Mouse (Mus musculus): Measurements from ENCODE around the gene Parp9. TPM values are rescaled to one million over a fixed set of nuclear protein-coding genes. Genes with fewer than 3 reads are reported as not detected.

Parp9 gene
- polyA plus RNA-seq (2012; fragmentation: generic; extraction: Trizol) = 1 to 10 TPM in 1 of 2 experiments, under 1 TPM in 1; 0.11 to 4.6 TPM

DNA sequence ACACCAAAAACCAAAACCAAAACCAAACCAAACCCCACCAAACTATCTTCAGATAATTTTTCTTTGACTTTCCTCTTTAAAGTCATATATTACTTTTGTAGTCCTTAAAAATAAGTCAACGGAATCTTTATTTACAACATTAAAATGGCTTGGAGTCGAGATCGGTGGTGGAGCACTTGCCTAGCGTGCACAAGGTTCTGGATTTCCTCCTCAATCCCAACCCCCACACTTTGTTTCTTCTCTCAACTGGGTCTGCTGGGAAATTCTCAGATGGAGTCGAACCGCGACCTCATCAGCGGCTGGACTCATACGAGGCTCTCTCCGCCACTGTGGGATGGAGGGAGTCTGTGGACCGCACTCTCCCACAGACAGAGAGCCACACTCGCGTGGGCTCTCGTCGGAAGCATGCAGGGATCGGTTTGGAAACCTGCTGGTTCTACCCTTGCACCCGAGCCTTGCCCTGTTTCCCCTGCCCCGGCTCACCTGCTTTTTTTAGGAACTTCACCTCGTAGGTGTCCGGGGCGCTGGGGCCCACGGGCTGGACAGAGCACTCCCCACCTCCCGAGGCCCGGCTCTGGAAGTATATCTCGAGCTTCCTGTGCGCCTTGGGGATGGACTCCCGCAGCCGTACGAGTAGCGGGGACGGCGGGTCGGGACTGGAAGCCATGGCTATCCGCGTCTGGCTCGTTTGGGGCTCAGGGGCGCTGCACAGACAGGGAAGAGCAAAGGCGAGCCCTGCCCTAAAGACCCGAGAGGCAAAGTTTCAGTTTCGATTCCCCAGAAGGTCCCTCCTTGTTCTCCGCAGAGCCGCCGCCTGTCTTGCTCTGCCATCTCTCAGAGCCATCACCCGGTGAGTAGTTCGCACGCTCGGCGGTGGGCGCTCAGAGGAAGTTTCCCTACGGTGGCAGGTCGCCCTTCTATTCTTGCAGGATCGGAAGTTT, at the start of gene Parp9, which contains the start of gene Dtx3l:
Gene Parp9 (plus strand): TSS at position 260 of the 941 bp plus-strand sequence.
Gene Dtx3l (minus strand): TSS at position 941 of the 941 bp plus-strand sequence.

DNA sequence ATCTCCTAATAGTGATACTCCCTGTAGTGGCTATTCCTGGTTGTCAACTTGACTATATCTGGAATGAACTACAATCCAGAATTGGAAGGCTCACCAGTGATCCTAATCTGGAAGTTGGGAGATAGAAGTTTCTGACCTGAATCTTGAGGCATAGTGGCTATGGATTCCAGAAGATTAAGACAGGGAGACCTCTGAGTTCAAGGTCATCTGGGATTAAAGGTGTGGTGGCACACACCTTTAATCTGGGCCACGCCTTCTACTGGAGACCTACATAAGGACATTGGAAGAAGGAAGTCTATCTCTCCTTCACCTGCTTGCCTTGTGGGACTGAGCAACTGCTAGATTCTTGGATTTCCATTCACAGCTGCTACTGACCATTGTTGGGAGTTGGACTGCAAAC, 40.2 kb downstream of the Parp9 start, which contains the start of gene Kpna1:
Gene Kpna1 (plus strand): TSS at position 301 of the 400 bp plus-strand sequence.

Other genes with a start within 250 kb of the Parp9 start
- 10 to 100 TPM in 1 of 2 experiments, 1 to 10 TPM in 1; 5.9 to 26.3 TPM for gene Dirc2, start 169.1 kb upstream of the Parp9 start, polyA plus RNA-seq (2012; fragmentation: generic; extraction: Trizol)
- 1 to 10 TPM; 3.9 to 5.5 TPM for gene Hspbap1, start 168.1 kb upstream of the Parp9 start, polyA plus RNA-seq (2012; fragmentation: generic; extraction: Trizol)
- 1 to 10 TPM in 1 of 2 experiments, under 1 TPM in 1; 0.01 to 1.2 TPM for gene Parp14, start 66.9 kb upstream of the Parp9 start, polyA plus RNA-seq (2012; fragmentation: generic; extraction: Trizol)
- gene Dtx3l, start 681 bp downstream of the Parp9 start, polyA plus RNA-seq (2012; fragmentation: generic; extraction: Trizol) = 1 to 10 TPM in 1 of 2 experiments, under 1 TPM in 1; 0.11 to 2.6 TPM
- gene Kpna1, start 40.3 kb downstream of the Parp9 start, polyA plus RNA-seq (2012; fragmentation: generic; extraction: Trizol) = 1 to 10 TPM in 1 of 2 experiments, under 1 TPM in 1; 0.69 to 2.9 TPM
- 1 to 10 TPM in 1 of 2 experiments, under 1 TPM in 1; 0.39 to 3.4 TPM for gene Wdr5b, start 102.7 kb downstream of the Parp9 start, polyA plus RNA-seq (2012; fragmentation: generic; extraction: Trizol)
- 100 to 1,000 TPM in 1 of 2 experiments, 10 to 100 TPM in 1; 74.6 to 144 TPM for gene Fam162a, start 133.1 kb downstream of the Parp9 start, polyA plus RNA-seq (2012; fragmentation: generic; extraction: Trizol)
- gene Ccdc58, start 133.2 kb downstream of the Parp9 start, polyA plus RNA-seq (2012; fragmentation: generic; extraction: Trizol) = 10 to 100 TPM; 13.4 to 26.5 TPM
- gene Csta1, start 192.8 kb downstream of the Parp9 start, polyA plus RNA-seq (2012; fragmentation: generic; extraction: Trizol) = not detected
- gene Stfa2l1, start 218.3 kb downstream of the Parp9 start, polyA plus RNA-seq (2012; fragmentation: generic; extraction: Trizol) = not detected
- not detected for gene Gm5483, start 245.7 kb downstream of the Parp9 start, polyA plus RNA-seq (2012; fragmentation: generic; extraction: Trizol)

All from C3H10T1/2 (cell line).